Mouse (Mus musculus) kidney, postnatal 25 days (tissue): ENCODE results near the gene Clcn7.

Experiments
- DNase-seq, 2 experiments: peaks; one replicate each; pipeline ENCODE4 v3.0.0; 2021; ENCODE audit warnings: mixed read lengths in 2 of 2

Clcn7 gene

GRCm38 (mm10) chr17:25127681-25128080, 5.5 kb upstream of the Clcn7 start:
- no peak for DNase-seq

- DNase-seq: no peak
These were observed 3.1 kb upstream of the Clcn7 start for GRCm38 (mm10) chr17:25130060-25130459.

DNA sequence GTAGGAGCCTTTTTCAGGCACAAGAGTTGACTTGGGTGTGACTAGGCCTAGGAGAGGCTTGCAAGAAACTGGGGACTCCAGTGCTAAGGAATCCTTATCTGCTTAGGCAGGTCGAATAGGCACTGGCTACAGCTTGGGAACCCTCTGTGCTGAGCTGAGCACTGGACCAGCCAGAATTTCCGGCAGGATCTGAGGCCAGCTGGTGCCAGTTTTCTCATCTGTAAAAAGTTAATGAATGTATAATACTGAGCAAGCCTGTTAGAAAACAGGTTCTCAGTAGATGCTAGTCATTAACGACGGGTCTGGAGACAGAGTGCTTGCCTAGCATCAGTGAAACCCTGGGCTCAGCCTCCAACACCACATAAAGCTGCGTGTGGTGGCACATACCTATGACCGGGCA, 2.4 kb downstream of the Clcn7 start:
- DNase-seq: peak; percentile 39 to 71

GRCm38 (mm10) chr17:25138803-25139202, 5.6 kb downstream of the Clcn7 start:
- DNase-seq: no peak

- no peak for DNase-seq
These were observed 6.8 kb downstream of the Clcn7 start for GRCm38 (mm10) chr17:25139960-25140359.

GRCm38 (mm10) chr17:25162161-25162560, 29.0 kb downstream of the Clcn7 start, which contains the start of gene Ccdc154:
TSS of gene Ccdc154 (plus strand) at chr17:25162461.
- no peak for DNase-seq

- DNase-seq: no peak
These were observed 30.2 kb downstream of the Clcn7 start for GRCm38 (mm10) chr17:25163387-25163786.

- no peak for DNase-seq
These were observed 31.6 kb downstream of the Clcn7 start for GRCm38 (mm10) chr17:25164770-25165169.

DNA sequence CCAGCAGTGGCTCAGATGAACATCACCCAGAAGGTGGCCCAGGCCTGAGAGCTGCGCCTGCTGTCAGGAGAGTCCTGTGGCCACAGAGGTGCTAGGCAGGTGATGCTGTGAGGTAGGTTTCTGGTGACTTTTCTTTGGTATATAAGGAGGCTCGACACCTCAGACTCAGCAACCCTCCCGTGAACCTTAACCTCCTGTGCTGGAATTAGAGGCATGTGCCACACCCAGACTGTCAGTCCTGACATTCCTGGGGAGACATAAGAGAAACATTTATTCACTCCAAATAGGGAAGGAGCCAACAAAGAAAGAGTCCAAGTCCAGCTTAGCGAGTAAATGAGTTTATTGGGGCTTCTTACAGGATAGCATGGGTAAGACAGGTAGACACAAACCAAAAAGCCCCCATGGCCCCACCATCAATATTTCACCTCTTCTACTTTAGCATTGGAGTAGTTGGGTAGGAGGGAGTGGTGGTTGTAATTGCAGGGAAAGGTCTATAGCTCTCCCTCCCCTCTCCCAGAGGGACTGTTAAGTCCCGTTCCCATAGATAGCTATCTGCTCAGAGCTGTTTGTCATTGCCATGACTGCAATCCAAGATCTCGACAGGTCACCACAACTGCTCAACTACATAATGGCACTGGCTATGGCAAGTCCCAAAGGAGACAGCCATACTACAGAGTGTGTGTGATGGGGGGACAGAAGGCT, 32.9 kb downstream of the Clcn7 start:
- no peak for DNase-seq

GRCm38 (mm10) chr17:25169706-25170105, 36.5 kb downstream of the Clcn7 start:
- DNase-seq: no peak

DNA sequence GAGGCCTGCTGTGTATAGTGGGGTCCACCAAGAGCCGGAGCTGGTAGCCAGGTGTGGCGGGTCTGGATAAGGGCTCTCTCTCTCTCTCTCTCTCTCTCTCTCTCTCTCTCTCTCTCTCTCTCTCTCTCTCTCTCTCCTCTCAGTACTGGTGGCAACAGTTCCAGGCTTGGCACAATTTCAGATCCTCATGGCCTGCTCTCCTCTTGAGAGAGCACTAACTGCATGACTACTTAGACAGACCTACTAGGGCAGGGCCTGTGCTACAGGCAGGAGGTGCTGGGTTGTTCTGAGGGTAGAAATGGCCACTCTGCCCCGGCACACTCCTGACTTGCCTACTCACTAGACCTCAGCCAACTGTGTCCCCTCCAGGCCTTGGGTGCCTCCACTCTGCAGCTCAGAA, 39.4 kb downstream of the Clcn7 start:
- DNase-seq: no peak

DNA sequence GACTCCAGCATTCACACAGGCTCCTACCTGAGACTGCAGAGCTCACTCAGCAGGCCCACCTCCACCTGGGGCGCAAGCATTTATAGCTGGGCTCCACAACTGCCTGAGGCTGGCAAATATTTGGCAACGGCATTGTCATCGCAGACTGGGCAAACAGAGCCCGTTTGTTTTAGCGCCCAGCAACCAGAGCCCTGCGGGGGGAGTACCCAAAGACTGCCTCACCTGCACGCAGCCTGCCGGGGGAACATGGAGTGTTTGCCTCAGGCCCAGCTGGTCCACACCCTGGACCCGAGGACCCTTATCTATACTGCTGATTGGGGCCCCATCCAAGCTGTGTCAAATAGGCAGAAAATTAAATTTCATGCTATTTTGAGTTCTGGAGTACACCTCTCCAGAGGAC, 42.2 kb downstream of the Clcn7 start, which contains the start of gene Gm38655:
Gm38655 (minus strand) TSS at position 61 of the 400 bp plus-strand sequence.
- DNase-seq: no peak

GRCm38 (mm10) chr17:25183232-25183631, 50.0 kb downstream of the Clcn7 start:
- no peak for DNase-seq

DNA sequence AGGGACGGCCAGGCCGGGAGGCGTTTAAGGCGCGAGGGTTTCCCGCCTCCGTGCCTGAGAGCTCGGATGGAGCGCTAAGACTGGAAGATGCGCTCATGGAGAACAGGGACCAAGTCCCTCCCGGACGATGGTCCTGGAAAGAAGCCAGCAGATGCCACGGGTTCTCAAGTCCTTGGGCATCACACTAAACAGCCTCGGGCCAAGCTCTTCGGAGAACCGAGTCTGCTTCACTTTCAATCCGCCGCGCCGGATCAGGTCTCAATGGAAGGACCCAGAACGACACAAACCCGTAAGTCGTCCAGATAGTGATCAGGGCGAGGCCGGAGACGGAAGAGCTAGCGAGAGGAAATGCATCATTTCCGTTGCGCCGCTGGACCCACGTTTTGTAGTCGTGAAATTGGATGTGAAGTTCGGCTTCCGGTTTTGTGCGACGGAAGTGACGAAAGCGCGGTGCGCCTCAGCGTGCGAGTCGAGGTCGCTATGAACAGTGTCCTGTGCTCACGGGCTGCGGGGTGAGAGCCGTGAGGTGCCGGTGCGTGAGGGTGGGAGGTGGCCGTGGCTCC, 51.0 kb downstream of the Clcn7 start, which contains the start of gene BC003965:
BC003965 (plus strand) TSS at position 426 of the 563 bp plus-strand sequence.
- peak; percentile 99 for DNase-seq

DNA sequence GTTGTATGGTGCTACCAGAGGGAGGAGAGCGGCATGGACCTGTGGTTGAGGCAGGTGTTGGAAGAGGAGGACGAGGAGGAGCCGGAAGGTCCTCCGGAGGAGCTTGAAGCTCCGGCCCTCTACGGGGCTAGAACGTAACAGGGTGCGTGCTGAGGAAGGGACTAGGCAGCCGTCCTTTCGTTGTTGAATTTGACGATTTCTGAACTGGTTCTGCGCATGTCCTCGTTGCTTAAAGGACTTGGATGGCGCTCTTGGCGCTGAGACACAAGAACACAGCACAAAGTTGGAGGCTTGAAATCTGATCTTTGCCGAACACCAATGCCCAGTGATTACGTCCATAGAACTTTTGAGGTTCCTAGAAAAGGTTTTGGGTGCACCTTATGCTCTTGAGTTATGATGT, 51.8 kb downstream of the Clcn7 start:
- DNase-seq: no peak

GRCm38 (mm10) chr17:25187784-25188149, 54.6 kb downstream of the Clcn7 start:
- DNase-seq: no peak

DNA sequence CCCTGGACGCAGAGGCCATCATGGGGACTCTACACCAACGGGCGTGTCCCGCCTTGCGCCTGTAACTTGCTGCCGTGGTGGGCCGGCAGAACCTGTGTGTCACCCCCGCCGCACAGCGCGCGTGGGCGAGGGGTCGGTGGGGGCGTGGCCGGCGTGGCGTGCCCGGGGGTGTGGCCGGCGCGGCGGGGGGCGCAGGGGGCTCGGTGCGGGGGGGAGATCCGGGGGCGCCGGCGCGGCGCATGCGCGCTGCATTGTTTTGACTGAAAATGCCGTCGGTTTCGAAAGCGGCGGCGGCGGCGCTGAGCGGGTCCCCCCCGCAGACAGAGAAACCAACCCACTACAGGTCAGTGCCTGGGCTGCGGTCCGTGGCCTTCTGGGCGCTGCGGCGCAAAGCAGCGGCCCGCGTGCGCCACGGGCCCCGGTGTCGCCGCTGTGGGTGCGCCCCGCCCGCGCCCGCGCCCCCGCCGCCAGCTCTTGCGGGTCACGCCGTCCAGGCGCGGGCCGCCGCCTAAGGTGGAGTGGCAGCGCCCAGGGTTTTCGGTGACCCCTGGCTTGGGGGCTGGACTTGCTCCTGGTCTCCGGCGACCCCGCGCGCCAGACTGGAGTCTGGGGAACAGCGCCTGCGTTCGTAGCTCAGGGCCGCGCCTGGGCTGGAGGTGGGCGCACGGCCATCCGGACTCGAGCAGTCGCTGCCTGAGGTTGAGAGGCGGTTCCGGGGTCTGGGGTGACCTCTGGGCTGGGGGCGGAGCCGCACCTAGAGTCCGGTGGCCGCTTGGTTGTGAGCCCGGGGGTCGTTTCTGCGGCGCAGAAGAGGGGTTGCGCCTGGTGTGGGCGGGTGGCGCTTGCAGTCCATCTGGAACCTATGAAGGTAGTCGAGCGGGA, 55.2 kb downstream of the Clcn7 start, which contains the start of gene Unkl:
Unkl (plus strand) TSS at position 248 of the 882 bp plus-strand sequence.
- peak; percentile 75 to 84 for DNase-seq

- DNase-seq: no peak
These were observed 55.9 kb downstream of the Clcn7 start for GRCm38 (mm10) chr17:25189091-25189490.

- no peak for DNase-seq
These were observed 69.2 kb downstream of the Clcn7 start for GRCm38 (mm10) chr17:25202401-25202800.

GRCm38 (mm10) chr17:25210006-25210405, 76.8 kb downstream of the Clcn7 start:
- no peak for DNase-seq

DNA sequence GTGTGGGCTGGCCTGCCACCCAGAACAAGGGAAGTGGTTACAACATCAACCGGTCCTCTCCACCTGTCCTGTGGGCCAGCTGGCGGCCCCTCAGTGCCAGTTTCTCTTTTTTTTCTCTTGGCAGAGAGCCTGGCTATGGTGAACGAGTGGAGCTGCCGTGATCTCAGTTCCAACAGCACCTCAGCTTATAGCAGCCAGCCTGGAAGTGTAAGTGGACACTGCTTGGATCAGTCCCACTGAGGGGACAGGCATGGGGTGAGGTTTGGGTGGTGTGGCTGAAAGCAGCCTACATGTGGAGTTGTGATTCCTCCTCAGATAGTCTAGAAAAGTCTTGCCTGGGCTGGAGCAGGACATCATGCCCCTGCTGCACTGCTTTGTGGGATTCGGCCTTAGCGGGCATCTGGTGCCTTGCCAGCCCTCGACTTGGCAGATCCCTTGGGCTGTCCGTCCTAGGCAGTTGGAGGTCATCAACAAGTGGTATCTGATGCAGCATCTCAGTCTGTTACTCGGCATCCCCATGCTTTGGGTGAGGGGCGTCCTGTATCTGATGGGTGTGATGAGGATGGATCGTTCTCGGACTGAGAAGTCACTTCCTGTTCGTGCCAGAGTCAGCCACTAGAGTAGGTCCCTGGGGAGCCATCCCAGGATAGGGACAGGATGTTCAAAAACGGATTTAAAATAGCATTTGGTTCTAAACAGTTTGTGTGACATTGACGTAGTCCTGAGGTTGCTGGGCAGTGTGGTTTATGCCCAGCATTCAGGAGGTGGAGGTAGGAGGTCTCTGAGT, 77.7 kb downstream of the Clcn7 start:
- peak; percentile 76 to 84 for DNase-seq

- DNase-seq: no peak
These were observed 78.5 kb downstream of the Clcn7 start for GRCm38 (mm10) chr17:25211705-25212104.
